Mouse (Mus musculus) limb, embryonic 11.5 days (tissue): ENCODE data around the gene Chst1. TPM values are rescaled to one million over a fixed set of nuclear protein-coding genes. Genes with fewer than 3 reads are reported as not detected.

ENCODE experiments used
- ATAC-seq: fragments of 200-750 bp; cut with Nextera tagmentation; 2 replicates; pipeline ENCODE4 v1.8.0; 2017; ENCODE audit warnings: low read depth; ENCODE audit not compliant: insufficient number of reproducible peaks, low FRiP score, low TSS enrichment
- DNase-seq: peaks from one replicate; pipeline ENCODE4 v3.0.0-alpha.2; 2015; ENCODE audit warnings: low spot score
- H3K27ac ChIP-seq: fragments of 300-500 bp; sonication (generic); replicated peaks from 2 replicates; pipeline ENCODE4 v1.5.1; 2014; ENCODE audit warnings: low read depth, mild to moderate bottlenecking, low read length
- H3K27me3 ChIP-seq: fragments of 300-500 bp; sonication (generic); 2 replicates; pipeline ENCODE4 v1.6.1; 2014; ENCODE audit warnings: mild to moderate bottlenecking, low read length, mixed read lengths; ENCODE audit not compliant: control insufficient read depth, insufficient read depth
- H3K36me3 ChIP-seq: fragments of 300-500 bp; sonication (generic); 2 replicates; pipeline ENCODE4 v1.6.1; 2014; ENCODE audit warnings: mild to moderate bottlenecking, low read length, moderate library complexity, mixed read lengths; ENCODE audit not compliant: control insufficient read depth, insufficient read depth
- H3K4me1 ChIP-seq: fragments of 300-500 bp; sonication (generic); 2 replicates; pipeline ENCODE4 v1.6.1; 2014; ENCODE audit warnings: low read length, mixed read lengths; ENCODE audit not compliant: control insufficient read depth, insufficient read depth
- H3K4me2 ChIP-seq: fragments of 300-500 bp; sonication (generic); 2 replicates; pipeline ENCODE4 v1.6.1; 2014; ENCODE audit warnings: low read depth, mild to moderate bottlenecking, moderate library complexity; ENCODE audit not compliant: severe bottlenecking
- H3K4me3 ChIP-seq: fragments of 300-500 bp; sonication (generic); 2 replicates; pipeline ENCODE4 v1.5.1; 2014; ENCODE audit warnings: low read depth, low read length
- H3K9ac ChIP-seq: fragments of 300-500 bp; sonication (generic); 2 replicates; pipeline ENCODE4 v1.6.1; 2014; ENCODE audit warnings: mild to moderate bottlenecking, low read length
- H3K9me3 ChIP-seq: fragments of 300-500 bp; sonication (generic); 2 replicates; pipeline ENCODE4 v1.6.1; 2016; ENCODE audit warnings: low read length; ENCODE audit not compliant: control insufficient read depth
- WGBS: fragments of 180-500 bp; shearing (Covaris S2); extraction: QIAGEN DNeasy Blood & Tissue Kit; methylation state at CpG from one replicate; pipeline ENCODE4 v1.1.7; 2014; 5-methylcytosine and 5-hydroxymethylcytosine counted together
- polyA plus RNA-seq: library from polyadenylated mRNA; unstranded; fragments of >200 nt; fragmentation: Nextera tagmentation; extraction: Ambion mirVana; gene quantifications from 2 replicates; pipeline ENCODE4 v1.2.1, GENCODE M21; 2014

Gene Chst1
- 2.3 and 2.5 TPM in 2 replicates for polyA plus RNA-seq

- DNase-seq (peak; percentile 55), ATAC-seq (peak; percentile 49)
- peaks cover 11% of the 10 kb centered on the region for H3K4me1 ChIP-seq
- peak within 1 kb of the TSS; percentile 99 for H3K4me2 ChIP-seq
- H3K27ac ChIP-seq = no peak within 1 kb of the TSS
- peak within 1 kb of the TSS; percentile 61 for H3K9ac ChIP-seq
- H3K9me3 ChIP-seq = no peaks in the 10 kb centered on the region
- peak within 1 kb of the TSS; percentile 69 for H3K4me3 ChIP-seq
- no peaks in the 10 kb centered on the region for H3K36me3 ChIP-seq
- peaks cover 22% of the 10 kb centered on the region for H3K27me3 ChIP-seq
- under 1% methylated on average over 57 of the region's 82 CpGs for WGBS
Measured at GRCm38 (mm10) chr2:92599487-92600347, at the start of gene Chst1. Chst1 (plus strand) TSS chr2:92599707.

- WGBS = 74% methylated on average over 2 of the region's 2 CpGs
- H3K9ac ChIP-seq = no peak overlapping the region
- DNase-seq (no peak), ATAC-seq (no peak)
- H3K27me3 ChIP-seq = no peaks in the 10 kb centered on the region
- H3K4me2 ChIP-seq = no peak overlapping the region
- no peaks in the 10 kb centered on the region for H3K36me3 ChIP-seq
- H3K4me3 ChIP-seq = no peak overlapping the region
- no peaks in the 10 kb centered on the region for H3K9me3 ChIP-seq
- no peaks in the 10 kb centered on the region for H3K4me1 ChIP-seq
- no peak overlapping the region for H3K27ac ChIP-seq
Measured at GRCm38 (mm10) chr2:92550051-92550450, 49.5 kb upstream of the Chst1 start.

GRCm38 (mm10) chr2:92554536-92554935, 45.0 kb upstream of the Chst1 start:
- Histone ChIP-seq H3K4me1 (no peaks in the 10 kb centered on the region), H3K9me3 (no peaks in the 10 kb centered on the region), H3K4me3 (no peak overlapping the region), H3K4me2 (no peak overlapping the region), H3K36me3 (no peaks in the 10 kb centered on the region), H3K27ac (no peak overlapping the region), H3K27me3 (no peaks in the 10 kb centered on the region), H3K9ac (no peak overlapping the region)
- ATAC-seq (no peak), DNase-seq (no peak)

- WGBS = 74% methylated on average over 4 of the region's 4 CpGs
- Histone ChIP-seq H3K27me3 (no peaks in the 10 kb centered on the region), H3K9me3 (peaks cover 3% of the 10 kb centered on the region; the same call in 1 of the 2 replicates), H3K4me2 (no peak overlapping the region), H3K27ac (no peak overlapping the region), H3K9ac (no peak overlapping the region), H3K36me3 (no peaks in the 10 kb centered on the region), H3K4me1 (no peaks in the 10 kb centered on the region), H3K4me3 (no peak overlapping the region)
- ATAC-seq (no peak), DNase-seq (no peak)
Measured at GRCm38 (mm10) chr2:92562930-92563329, 36.6 kb upstream of the Chst1 start.

- no peaks in the 10 kb centered on the region for H3K4me1 ChIP-seq
- 79% methylated on average over 6 of the region's 6 CpGs for WGBS
- H3K27me3 ChIP-seq = no peaks in the 10 kb centered on the region
- no peaks in the 10 kb centered on the region for H3K9me3 ChIP-seq
- no peak overlapping the region for H3K27ac ChIP-seq
- H3K4me3 ChIP-seq = no peak overlapping the region
- H3K9ac ChIP-seq = no peak overlapping the region
- H3K4me2 ChIP-seq = no peak overlapping the region
- no peak for ATAC-seq
- no peak for DNase-seq
- no peaks in the 10 kb centered on the region for H3K36me3 ChIP-seq
Measured at GRCm38 (mm10) chr2:92570623-92571022, 28.9 kb upstream of the Chst1 start.

GRCm38 (mm10) chr2:92577824-92578223, 21.7 kb upstream of the Chst1 start:
- H3K4me2 ChIP-seq = no peak overlapping the region
- no peak for ATAC-seq
- no peaks in the 10 kb centered on the region for H3K36me3 ChIP-seq
- H3K4me1 ChIP-seq = peaks cover 2% of the 10 kb centered on the region; the same call in 1 of the 2 replicates
- no peaks in the 10 kb centered on the region for H3K27me3 ChIP-seq
- no peak for DNase-seq
- 78% methylated on average over 9 of the region's 9 CpGs for WGBS
- H3K9me3 ChIP-seq = no peaks in the 10 kb centered on the region
- no peak overlapping the region for H3K27ac ChIP-seq
- no peak overlapping the region for H3K9ac ChIP-seq
- H3K4me3 ChIP-seq = no peak overlapping the region

- WGBS = 87% methylated on average over 7 of the region's 7 CpGs
- H3K4me3 ChIP-seq = no peak overlapping the region
- peaks cover 4% of the 10 kb centered on the region for H3K4me1 ChIP-seq
- H3K9ac ChIP-seq = no peak overlapping the region
- no peak overlapping the region for H3K4me2 ChIP-seq
- no peak overlapping the region for H3K27ac ChIP-seq
- H3K9me3 ChIP-seq = no peaks in the 10 kb centered on the region
- DNase-seq (no peak), ATAC-seq (no peak)
- H3K27me3 ChIP-seq = no peaks in the 10 kb centered on the region
- H3K36me3 ChIP-seq = no peaks in the 10 kb centered on the region
Measured at GRCm38 (mm10) chr2:92581302-92581701, 18.2 kb upstream of the Chst1 start.

- Histone ChIP-seq H3K27ac (no peak overlapping the region), H3K4me1 (peaks cover 4% of the 10 kb centered on the region)
Measured at GRCm38 (mm10) chr2:92582596-92582995, 16.9 kb upstream of the Chst1 start.

More at GRCm38 (mm10) chr2:92582596-92582995, 16.9 kb upstream of the Chst1 start:
- H3K9ac ChIP-seq = no peak overlapping the region
- WGBS = 49% methylated on average over 5 of the region's 5 CpGs
- DNase-seq (peak; percentile 35), ATAC-seq (no peak)
- no peak overlapping the region for H3K4me2 ChIP-seq
- H3K36me3 ChIP-seq = no peaks in the 10 kb centered on the region
- no peaks in the 10 kb centered on the region for H3K27me3 ChIP-seq
- no peaks in the 10 kb centered on the region for H3K9me3 ChIP-seq
- H3K4me3 ChIP-seq = no peak overlapping the region
